Comparison of ENCODE assay signal across 12 mouse cellular contexts in the genomic region with DNA sequence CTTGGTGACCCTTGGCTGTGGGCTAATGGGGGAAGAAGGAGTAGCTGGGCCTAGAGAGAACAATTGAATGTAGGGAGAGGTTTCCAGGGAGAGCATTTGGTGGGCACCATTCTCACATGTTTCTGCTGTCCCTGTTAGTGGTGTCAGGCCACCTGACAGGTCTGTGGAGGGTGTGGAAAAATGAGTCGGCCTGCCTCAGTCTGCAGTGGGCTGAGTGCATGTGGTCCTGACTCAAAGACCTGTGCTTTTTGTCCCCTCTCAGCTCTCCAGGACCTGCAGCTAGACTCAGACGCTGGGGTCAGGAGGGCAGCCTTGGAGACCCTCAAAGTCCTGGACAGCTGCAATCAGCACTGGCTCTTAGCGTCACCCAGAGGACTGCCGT. TPM values are rescaled to one million over a fixed set of nuclear protein-coding genes. Genes with fewer than 3 reads are reported as not detected.
DNase-seq lines count a peak whose midpoint lies in the region; ATAC-seq lines count a peak whose summit lies in the region.
"Had no signal": no experiment of that assay in that cellular context is flagged by ENCODE, and none has a peak within 500 bp of the region (broad histone marks: within the 10 kb centered on the region; RNA-seq: fewer than 3 reads in every experiment).

No protein-coding gene starts in this region.

- H3K27ac ChIP-seq in heart, embryonic 12.5 days (ENCODE audit: poor library complexity, severe bottlenecking), result no peak overlapping the region
- H3K27ac ChIP-seq in neural tube, embryonic 11.5 days (ENCODE audit: low read depth, low read length), result 0 out of 2 replicates have a peak overlapping the region, but pooled peaks have one; percentile 0
- peak overlapping the region; percentile 0; the same call in 1 of the 2 replicates for H3K27ac ChIP-seq in liver, embryonic 13.5 days
- peak overlapping the region; percentile 3; the same call in 1 of the 2 replicates for H3K27ac ChIP-seq in stomach, embryonic 16.5 days (ENCODE audit: low read length)

- H3K9me3 ChIP-seq in heart, embryonic 12.5 days (replicated peaks), result peaks cover 41% of the 10 kb centered on the region
- H3K9me3 ChIP-seq in neural tube, embryonic 11.5 days (ENCODE audit: control insufficient read depth, low read length), result peaks cover 76% of the 10 kb centered on the region
- peaks cover 32% of the 10 kb centered on the region for H3K9me3 ChIP-seq in liver, embryonic 13.5 days (replicated peaks)
- H3K9me3 ChIP-seq in stomach, embryonic 16.5 days (replicated peaks; ENCODE audit: control insufficient read depth, low read length), result 0 out of 2 replicates have a peak, but pooled peaks cover 3% of the 10 kb centered on the region

- peaks cover 26% of the 10 kb centered on the region for H3K4me1 ChIP-seq in heart, embryonic 12.5 days (replicated peaks)
- no peaks in the 10 kb centered on the region for H3K4me1 ChIP-seq in neural tube, embryonic 11.5 days (ENCODE audit: control insufficient read depth, insufficient read depth, low read length)
- peaks cover 39% of the 10 kb centered on the region for H3K4me1 ChIP-seq in liver, embryonic 13.5 days (replicated peaks)
- peaks cover 18% of the 10 kb centered on the region for H3K4me1 ChIP-seq in stomach, embryonic 16.5 days (ENCODE audit: control insufficient read depth, insufficient read depth, low read length)

- no peak for DNase-seq in heart, adult 9 months (ENCODE audit: low spot score in 2 of 2)
- DNase-seq in neural tube, embryonic 11.5 days (ENCODE audit: low spot score), result peak; percentile 63
- no peak for DNase-seq in neural tube, embryonic 10.5 days (ENCODE audit: extremely low spot score, low spot score)
- no peak for DNase-seq in liver, embryonic 13.5 days
- DNase-seq: retina, postnatal 1 day had no signal

- H3K4me3 ChIP-seq in heart, embryonic 12.5 days, result no peak overlapping the region
- H3K4me3 ChIP-seq in neural tube, embryonic 11.5 days (ENCODE audit: low read depth, low read length), result no peak overlapping the region
- no peak overlapping the region for H3K4me3 ChIP-seq in liver, embryonic 13.5 days (replicated peaks)
- no peak overlapping the region for H3K4me3 ChIP-seq in stomach, embryonic 16.5 days (replicated peaks; ENCODE audit: low read length)

- H3K27me3 ChIP-seq in heart, embryonic 12.5 days (replicated peaks), result no peaks in the 10 kb centered on the region
- H3K27me3 ChIP-seq in neural tube, embryonic 11.5 days (ENCODE audit: control insufficient read depth, insufficient read depth, low read length), result no peaks in the 10 kb centered on the region
- no peaks in the 10 kb centered on the region for H3K27me3 ChIP-seq in liver, embryonic 13.5 days
- no peaks in the 10 kb centered on the region for H3K27me3 ChIP-seq in stomach, embryonic 16.5 days (ENCODE audit: control insufficient read depth, insufficient read depth, low read length)

- H3K9ac ChIP-seq in heart, embryonic 12.5 days, result no peak overlapping the region
- H3K9ac ChIP-seq in neural tube, embryonic 11.5 days (ENCODE audit: low read length), result no peak overlapping the region
- H3K9ac ChIP-seq in liver, embryonic 13.5 days, result no peak overlapping the region
- no peak overlapping the region for H3K9ac ChIP-seq in stomach, embryonic 16.5 days (ENCODE audit: low read length)

- WGBS in heart, embryonic 12.5 days, result 73% methylated on average over 4 of the region's 4 CpGs
- 76% methylated on average over 4 of the region's 4 CpGs for WGBS in neural tube, embryonic 11.5 days
- WGBS in liver, embryonic 13.5 days (ENCODE audit: insufficient replicate concordance), result 73% methylated on average over 4 of the region's 4 CpGs
- 67% methylated on average over 4 of the region's 4 CpGs for WGBS in stomach, embryonic 16.5 days

- no peak overlapping the region for H3K4me2 ChIP-seq in heart, embryonic 12.5 days
- H3K4me2 ChIP-seq in neural tube, embryonic 11.5 days (ENCODE audit: low read depth), result no peak overlapping the region
- H3K4me2 ChIP-seq in liver, embryonic 13.5 days, result no peak overlapping the region
- no peak overlapping the region for H3K4me2 ChIP-seq in stomach, embryonic 16.5 days (ENCODE audit: low read depth, low read length)

- peaks cover 51% of the 10 kb centered on the region for H3K36me3 ChIP-seq in heart, embryonic 12.5 days
- peaks cover 40% of the 10 kb centered on the region for H3K36me3 ChIP-seq in neural tube, embryonic 11.5 days (ENCODE audit: control insufficient read depth, insufficient read depth, low read length)
- H3K36me3 ChIP-seq in liver, embryonic 13.5 days, result peaks cover 52% of the 10 kb centered on the region
- peaks cover 45% of the 10 kb centered on the region for H3K36me3 ChIP-seq in stomach, embryonic 16.5 days (ENCODE audit: control insufficient read depth, insufficient read depth, low read length)

- 0 out of 2 replicates have a peak, but pooled peaks have one; percentile 2 for ATAC-seq in heart, embryonic 12.5 days (ENCODE audit: insufficient number of reproducible peaks, low FRiP score)
- peak; percentile 3; the same call in 1 of the 2 replicates for ATAC-seq in neural tube, embryonic 11.5 days (ENCODE audit: insufficient read depth, low FRiP score, low TSS enrichment)
- ATAC-seq in liver, embryonic 13.5 days (ENCODE audit: low read depth), result peak; percentile 1; the same call in 1 of the 2 replicates
- no peak for ATAC-seq in stomach, embryonic 16.5 days (ENCODE audit: insufficient read depth, low FRiP score)
- ATAC-seq in erythroblast, adult 5-6 weeks (replicated peaks; ENCODE audit: low FRiP score, poor library complexity, severe bottlenecking), result no peak
- no peak for ATAC-seq in granulocyte monocyte progenitor cell, adult 5-6 weeks (replicated peaks; ENCODE audit: poor library complexity, severe bottlenecking)

RNA-seq across cellular contexts. Expression of gene Hjurp, which starts 17.8 kb away (rescaled TPM):
- polyA plus RNA-seq in heart, embryonic 12.5 days (2016; fragmentation: Nextera tagmentation; extraction: Ambion mirVana), result 141 TPM in 2 replicates
- 136 and 141 TPM in 2 replicates for polyA plus RNA-seq in neural tube, embryonic 11.5 days (2014; fragmentation: Nextera tagmentation; extraction: Ambion mirVana)
- polyA plus RNA-seq in liver, embryonic 13.5 days (2015; fragmentation: Nextera tagmentation; extraction: Ambion mirVana), result 61.0 and 69.7 TPM in 2 replicates
- 169 and 173 TPM in 2 replicates for polyA plus RNA-seq in stomach, embryonic 16.5 days (2015; fragmentation: Nextera tagmentation; extraction: Ambion mirVana)
- 66.9 and 89.5 TPM in 2 replicates for total RNA-seq in erythroblast, adult 5-6 weeks (2015; ENCODE audit: low replicate concordance)
- 110 and 133 TPM in 2 replicates for total RNA-seq in erythroblast, adult 5-6 weeks (2017; ENCODE audit: low replicate concordance)
- 116 and 136 TPM in 2 replicates for total RNA-seq in granulocyte monocyte progenitor cell, adult 5-6 weeks (2014; fragmentation: Nextera tagmentation)
- total RNA-seq in granulocyte monocyte progenitor cell, adult 5-6 weeks (2017), result 142 and 147 TPM in 2 replicates

RNA-seq across cellular contexts. Expression of gene Trpm8, which starts 17.8 kb away (rescaled TPM):
- 0.05 TPM in 1 of 2 replicates, not detected in the other for polyA plus RNA-seq in heart, embryonic 12.5 days (2016; fragmentation: Nextera tagmentation; extraction: Ambion mirVana)
- polyA plus RNA-seq in neural tube, embryonic 11.5 days (2014; fragmentation: Nextera tagmentation; extraction: Ambion mirVana), result not detected in 2 replicates
- not detected in 2 replicates for polyA plus RNA-seq in liver, embryonic 13.5 days (2015; fragmentation: Nextera tagmentation; extraction: Ambion mirVana)
- polyA plus RNA-seq in stomach, embryonic 16.5 days (2015; fragmentation: Nextera tagmentation; extraction: Ambion mirVana), result not detected in 2 replicates
- total RNA-seq in erythroblast, adult 5-6 weeks (2015; ENCODE audit: low replicate concordance), result not detected in 2 replicates
- not detected in 2 replicates for total RNA-seq in erythroblast, adult 5-6 weeks (2017; ENCODE audit: low replicate concordance)
- total RNA-seq in granulocyte monocyte progenitor cell, adult 5-6 weeks (2014; fragmentation: Nextera tagmentation), result not detected in 2 replicates
- total RNA-seq in granulocyte monocyte progenitor cell, adult 5-6 weeks (2017), result not detected in 2 replicates
- total RNA-seq: gastrocnemius, adult 18-20 months; heart, postnatal 14 days had no signal

RNA-seq across cellular contexts. Expression of gene Mroh2a, which starts 32.8 kb away (rescaled TPM):
- polyA plus RNA-seq in heart, embryonic 12.5 days (2016; fragmentation: Nextera tagmentation; extraction: Ambion mirVana), result 0.56 and 0.83 TPM in 2 replicates
- polyA plus RNA-seq in neural tube, embryonic 11.5 days (2014; fragmentation: Nextera tagmentation; extraction: Ambion mirVana), result 1.3 and 1.4 TPM in 2 replicates
- 0.41 TPM in 2 replicates for polyA plus RNA-seq in liver, embryonic 13.5 days (2015; fragmentation: Nextera tagmentation; extraction: Ambion mirVana)
- polyA plus RNA-seq in stomach, embryonic 16.5 days (2015; fragmentation: Nextera tagmentation; extraction: Ambion mirVana), result 1.6 and 1.7 TPM in 2 replicates
- total RNA-seq in erythroblast, adult 5-6 weeks (2015; ENCODE audit: low replicate concordance), result 1.7 TPM in 1 of 2 replicates, not detected in the other
- 0.17 and 0.70 TPM in 2 replicates for total RNA-seq in erythroblast, adult 5-6 weeks (2017; ENCODE audit: low replicate concordance)
- total RNA-seq in granulocyte monocyte progenitor cell, adult 5-6 weeks (2014; fragmentation: Nextera tagmentation), result 0.34 TPM in 1 of 2 replicates, not detected in the other
- 0.10 and 0.13 TPM in 2 replicates for total RNA-seq in granulocyte monocyte progenitor cell, adult 5-6 weeks (2017)
- total RNA-seq: gastrocnemius, adult 18-20 months had no signal

RNA-seq across cellular contexts. Expression of gene Ugt1a1, which starts 47.9 kb away (rescaled TPM):
- polyA plus RNA-seq in heart, embryonic 12.5 days (2016; fragmentation: Nextera tagmentation; extraction: Ambion mirVana), result 0.22 TPM in 1 of 2 replicates, not detected in the other
- not detected in 2 replicates for polyA plus RNA-seq in neural tube, embryonic 11.5 days (2014; fragmentation: Nextera tagmentation; extraction: Ambion mirVana)
- polyA plus RNA-seq in liver, embryonic 13.5 days (2015; fragmentation: Nextera tagmentation; extraction: Ambion mirVana), result 0.08 TPM in 1 of 2 replicates, not detected in the other
- polyA plus RNA-seq in stomach, embryonic 16.5 days (2015; fragmentation: Nextera tagmentation; extraction: Ambion mirVana), result 13.6 and 14.1 TPM in 2 replicates
- total RNA-seq in erythroblast, adult 5-6 weeks (2015; ENCODE audit: low replicate concordance), result not detected in 2 replicates
- 0.70 and 1.0 TPM in 2 replicates for total RNA-seq in erythroblast, adult 5-6 weeks (2017; ENCODE audit: low replicate concordance)
- total RNA-seq in granulocyte monocyte progenitor cell, adult 5-6 weeks (2014; fragmentation: Nextera tagmentation), result 0.83 and 1.2 TPM in 2 replicates
- 0.72 TPM in 1 of 2 replicates, not detected in the other for total RNA-seq in granulocyte monocyte progenitor cell, adult 5-6 weeks (2017)
- total RNA-seq: heart, postnatal 14 days; left cerebral cortex, adult 18-20 months had no signal

RNA-seq across cellular contexts. Expression of gene Dnajb3, which starts 54.1 kb away (rescaled TPM):
- polyA plus RNA-seq in heart, embryonic 12.5 days (2016; fragmentation: Nextera tagmentation; extraction: Ambion mirVana), result 7.6 and 8.4 TPM in 2 replicates
- polyA plus RNA-seq in neural tube, embryonic 11.5 days (2014; fragmentation: Nextera tagmentation; extraction: Ambion mirVana), result 13.6 and 14.8 TPM in 2 replicates
- 11.3 and 11.4 TPM in 2 replicates for polyA plus RNA-seq in liver, embryonic 13.5 days (2015; fragmentation: Nextera tagmentation; extraction: Ambion mirVana)
- polyA plus RNA-seq in stomach, embryonic 16.5 days (2015; fragmentation: Nextera tagmentation; extraction: Ambion mirVana), result 6.6 and 7.6 TPM in 2 replicates
- 5.6 and 20.9 TPM in 2 replicates for total RNA-seq in erythroblast, adult 5-6 weeks (2015; ENCODE audit: low replicate concordance)
- total RNA-seq in erythroblast, adult 5-6 weeks (2017; ENCODE audit: low replicate concordance), result 5.4 and 9.1 TPM in 2 replicates
- total RNA-seq in granulocyte monocyte progenitor cell, adult 5-6 weeks (2014; fragmentation: Nextera tagmentation), result not detected in 2 replicates
- 1.1 TPM in 1 of 2 replicates, not detected in the other for total RNA-seq in granulocyte monocyte progenitor cell, adult 5-6 weeks (2017)
- total RNA-seq: gastrocnemius, adult 18-20 months had no signal

Comparison
In these comparisons a context has a peak if more than half of its experiments do, and no peak if none do; other contexts are left out.
1. ATAC-seq: peak in heart, embryonic 12.5 days (single experiment), neural tube, embryonic 11.5 days (single experiment) and liver, embryonic 13.5 days (single experiment); none in stomach, embryonic 16.5 days (single experiment), erythroblast, adult 5-6 weeks (single experiment) and granulocyte monocyte progenitor cell, adult 5-6 weeks (single experiment).